Mouse (Mus musculus) lung, embryonic 15.5 days (tissue): ENCODE results near the gene Ift52. TPM values are rescaled to one million over a fixed set of nuclear protein-coding genes. Genes with fewer than 3 reads are reported as not detected.

ENCODE experiments used
- ATAC-seq: fragments of 200-750 bp; cut with Nextera tagmentation; 2 replicates; pipeline ENCODE4 v1.8.0; 2017; ENCODE audit warnings: moderate number of reproducible peaks, borderline replicate concordance; ENCODE audit not compliant: low FRiP score, low TSS enrichment; ENCODE audit errors: extremely low read depth
- H3K27ac ChIP-seq: fragments of 300-500 bp; sonication (generic); 2 replicates; pipeline ENCODE4 v1.5.1; 2015; ENCODE audit warnings: moderate library complexity, mild to moderate bottlenecking, inconsistent platforms
- H3K27me3 ChIP-seq: fragments of 300-500 bp; sonication (generic); 2 replicates; pipeline ENCODE4 v1.6.1; 2015; ENCODE audit warnings: inconsistent platforms
- H3K36me3 ChIP-seq: fragments of 300-500 bp; sonication (generic); 2 replicates; pipeline ENCODE4 v1.6.1; 2015; ENCODE audit warnings: inconsistent platforms
- H3K4me1 ChIP-seq: fragments of 300-500 bp; sonication (generic); 2 replicates; pipeline ENCODE4 v1.6.1; 2015; ENCODE audit warnings: inconsistent platforms
- H3K4me2 ChIP-seq: fragments of 300-500 bp; sonication (generic); 2 replicates; pipeline ENCODE4 v1.6.1; 2015; ENCODE audit warnings: inconsistent platforms, mild to moderate bottlenecking, moderate library complexity
- H3K4me3 ChIP-seq: fragments of 300-500 bp; sonication (generic); 2 replicates; pipeline ENCODE4 v1.5.1; 2015; ENCODE audit warnings: mild to moderate bottlenecking, inconsistent platforms
- H3K9ac ChIP-seq: fragments of 300-500 bp; sonication (generic); 2 replicates; pipeline ENCODE4 v1.6.1; 2015; ENCODE audit warnings: inconsistent platforms
- H3K9me3 ChIP-seq: fragments of 300-500 bp; sonication (generic); 2 replicates; pipeline ENCODE4 v1.6.1; 2016; ENCODE audit warnings: inconsistent platforms
- WGBS: fragments of 180-500 bp; shearing (Covaris S2); methylation state at CpG from one replicate; pipeline ENCODE4 v1.1.7; 2015; 5-methylcytosine and 5-hydroxymethylcytosine counted together
- polyA plus RNA-seq: library from polyadenylated mRNA; unstranded; fragments of >200 nt; fragmentation: Nextera tagmentation; extraction: Ambion mirVana; gene quantifications from 2 replicates; pipeline ENCODE4 v1.2.1, GENCODE M21; 2015

Ift52 gene
- polyA plus RNA-seq, 1 experiment from 2014 or later: 48.9 TPM

DNA sequence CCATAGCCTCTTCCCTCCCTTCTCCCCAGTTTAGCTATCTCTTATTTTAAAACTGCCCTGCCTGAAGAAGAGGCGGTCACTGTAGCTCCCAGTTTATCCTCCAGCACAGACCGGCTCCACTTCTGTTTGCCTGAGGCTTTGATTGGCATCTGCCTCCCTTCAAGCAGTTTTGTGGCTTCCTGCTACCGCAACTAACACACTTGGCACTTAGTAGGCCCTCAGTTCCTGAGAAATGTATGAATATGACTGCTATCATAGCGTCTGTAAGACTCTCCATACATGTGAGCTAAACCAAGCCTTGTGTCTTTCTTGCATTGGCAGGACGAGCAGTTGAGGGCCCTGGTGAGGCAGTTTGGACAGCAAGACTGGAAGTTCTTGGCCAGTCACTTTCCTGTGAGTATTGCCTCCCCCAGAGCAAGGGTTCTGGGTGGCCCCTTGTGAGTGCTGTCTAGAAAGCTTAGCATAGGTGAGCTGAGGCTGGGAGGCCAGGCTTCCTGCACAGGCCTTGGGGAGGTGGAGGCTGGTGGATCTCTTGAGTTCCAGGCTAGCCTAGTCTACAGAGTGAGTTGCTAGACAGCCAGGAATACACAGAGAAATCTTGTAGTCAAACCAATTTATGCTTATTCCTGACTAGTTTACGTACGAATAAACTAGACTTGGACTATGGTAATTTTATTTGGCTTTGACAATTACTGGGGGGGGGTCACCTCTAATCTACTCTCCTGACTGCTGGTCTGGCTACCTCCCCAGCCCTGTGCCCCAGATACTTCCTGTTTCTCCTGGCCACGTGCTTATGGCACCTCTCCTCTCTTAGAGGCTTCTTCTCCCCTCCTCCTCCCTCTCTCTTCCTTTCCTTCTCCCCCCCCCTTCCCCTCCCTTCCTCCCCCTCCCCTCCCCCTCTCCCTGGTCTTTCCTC lies 44.3 kb downstream of the Ift52 start:
- H3K27ac ChIP-seq: no peak overlapping the region
- H3K4me2 ChIP-seq: no peak overlapping the region
- H3K36me3 ChIP-seq: peaks cover 23% of the 10 kb centered on the region
- no peaks in the 10 kb centered on the region for H3K9me3 ChIP-seq
- no peak overlapping the region for H3K9ac ChIP-seq
- no peak for ATAC-seq
- no peaks in the 10 kb centered on the region for H3K27me3 ChIP-seq
- 75% methylated on average over 8 of the region's 8 CpGs for WGBS
- peaks cover 7% of the 10 kb centered on the region for H3K4me1 ChIP-seq
- no peak overlapping the region for H3K4me3 ChIP-seq

DNA sequence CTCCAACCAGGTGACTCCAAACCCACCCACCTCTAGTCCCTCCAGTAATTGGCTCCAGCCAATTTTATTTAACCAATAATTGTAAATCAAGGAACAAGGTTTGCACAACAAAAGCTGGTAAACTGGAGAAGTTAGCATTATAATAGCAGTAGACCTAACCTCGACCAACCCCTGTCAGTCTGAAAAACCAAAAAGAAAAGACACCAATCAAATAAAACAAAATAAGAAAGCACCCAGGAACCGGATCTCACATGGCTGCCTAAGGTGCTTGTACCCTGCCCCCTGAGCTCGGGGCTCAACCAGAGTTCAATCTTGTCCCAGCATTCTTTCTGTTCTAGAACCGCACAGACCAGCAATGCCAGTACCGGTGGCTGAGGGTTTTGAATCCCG lies 45.0 kb downstream of the Ift52 start:
- Histone ChIP-seq H3K4me2 (no peak overlapping the region), H3K9ac (no peak overlapping the region), H3K36me3 (peaks cover 24% of the 10 kb centered on the region), H3K4me3 (no peak overlapping the region), H3K27ac (no peak overlapping the region), H3K9me3 (no peaks in the 10 kb centered on the region), H3K4me1 (0 out of 2 replicates have a peak, but pooled peaks cover under 1% of the 10 kb centered on the region), H3K27me3 (no peaks in the 10 kb centered on the region)
- WGBS: 84% methylated on average over 6 of the region's 6 CpGs
- no peak for ATAC-seq

DNA sequence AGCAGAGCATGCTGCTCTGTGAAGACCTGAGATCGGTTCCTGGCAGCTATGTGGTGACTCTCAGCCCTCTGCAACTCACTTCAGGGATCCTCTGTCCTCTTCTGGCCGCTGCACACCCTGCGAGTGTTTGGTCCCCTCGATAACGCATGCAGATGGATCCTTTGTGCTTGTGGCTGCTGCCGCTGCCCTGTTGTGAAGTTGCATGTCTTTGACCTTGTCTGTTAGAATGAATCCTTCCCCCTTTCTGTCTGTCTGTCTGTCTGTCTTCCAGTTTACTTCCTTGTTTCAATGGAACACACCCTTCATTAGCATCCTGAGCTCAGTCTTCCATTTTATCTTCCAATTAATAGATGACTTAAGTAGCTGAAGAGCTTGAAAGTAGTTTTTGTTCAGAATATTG lies 49.2 kb downstream of the Ift52 start:
- H3K27ac ChIP-seq: no peak overlapping the region
- H3K36me3 ChIP-seq: peaks cover 37% of the 10 kb centered on the region
- no peaks in the 10 kb centered on the region for H3K27me3 ChIP-seq
- WGBS: 91% methylated on average over 6 of the region's 6 CpGs
- H3K4me3 ChIP-seq: no peak overlapping the region
- ATAC-seq: no peak
- H3K4me2 ChIP-seq: no peak overlapping the region
- H3K9ac ChIP-seq: no peak overlapping the region
- no peaks in the 10 kb centered on the region for H3K9me3 ChIP-seq
- no peaks in the 10 kb centered on the region for H3K4me1 ChIP-seq

DNA sequence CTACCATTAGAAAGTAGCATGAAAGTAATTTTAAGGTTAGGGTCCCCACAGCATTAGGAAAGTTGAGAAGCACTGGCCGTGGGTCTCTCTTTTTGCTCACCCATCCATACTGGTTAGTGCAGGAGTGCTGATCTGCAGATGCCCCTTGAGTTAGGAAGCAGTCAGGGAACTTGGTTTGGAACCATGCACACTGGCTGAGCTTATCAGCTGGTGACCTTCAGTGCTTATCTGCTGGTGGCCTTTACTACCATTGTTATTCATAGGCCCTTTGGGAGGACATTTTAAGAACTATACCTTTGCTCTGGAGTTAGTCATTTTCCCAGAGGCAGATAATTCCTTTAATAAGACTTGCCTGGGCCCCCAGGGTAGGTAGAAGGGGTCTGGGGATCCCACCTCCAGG lies 50.1 kb downstream of the Ift52 start:
- 97% methylated on average over 1 of the region's 1 CpGs for WGBS
- Histone ChIP-seq H3K27ac (no peak overlapping the region), H3K4me2 (no peak overlapping the region), H3K4me3 (no peak overlapping the region), H3K27me3 (no peaks in the 10 kb centered on the region), H3K4me1 (no peaks in the 10 kb centered on the region), H3K9ac (no peak overlapping the region), H3K9me3 (no peaks in the 10 kb centered on the region), H3K36me3 (peaks cover 37% of the 10 kb centered on the region)
- ATAC-seq: no peak

DNA sequence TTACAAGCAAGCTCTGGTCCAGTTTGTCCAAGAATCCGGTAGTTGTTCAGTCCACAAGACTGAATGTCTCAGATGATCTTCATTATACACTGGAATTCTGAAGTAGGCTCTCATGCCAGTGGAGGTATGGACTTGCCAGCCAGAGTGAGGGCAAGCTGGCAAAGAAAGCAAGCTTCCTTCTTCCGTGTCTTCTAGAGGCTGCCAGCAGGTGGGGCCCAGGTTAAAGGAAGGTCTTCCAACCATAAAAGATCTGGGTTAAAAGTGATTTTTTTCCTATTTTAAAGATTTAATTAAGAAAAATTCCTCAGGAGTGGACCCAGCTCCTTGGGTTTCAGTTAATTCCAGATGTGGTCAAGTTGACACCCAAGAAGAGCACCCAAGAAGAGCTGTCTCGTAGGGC lies 53.1 kb downstream of the Ift52 start:
- peaks cover 27% of the 10 kb centered on the region for H3K36me3 ChIP-seq
- 78% methylated on average over 3 of the region's 3 CpGs for WGBS
- no peak overlapping the region for H3K4me2 ChIP-seq
- no peak overlapping the region for H3K4me3 ChIP-seq
- no peak for ATAC-seq
- H3K4me1 ChIP-seq: no peaks in the 10 kb centered on the region
- no peak overlapping the region for H3K27ac ChIP-seq
- H3K27me3 ChIP-seq: no peaks in the 10 kb centered on the region
- no peaks in the 10 kb centered on the region for H3K9me3 ChIP-seq
- H3K9ac ChIP-seq: no peak overlapping the region

DNA sequence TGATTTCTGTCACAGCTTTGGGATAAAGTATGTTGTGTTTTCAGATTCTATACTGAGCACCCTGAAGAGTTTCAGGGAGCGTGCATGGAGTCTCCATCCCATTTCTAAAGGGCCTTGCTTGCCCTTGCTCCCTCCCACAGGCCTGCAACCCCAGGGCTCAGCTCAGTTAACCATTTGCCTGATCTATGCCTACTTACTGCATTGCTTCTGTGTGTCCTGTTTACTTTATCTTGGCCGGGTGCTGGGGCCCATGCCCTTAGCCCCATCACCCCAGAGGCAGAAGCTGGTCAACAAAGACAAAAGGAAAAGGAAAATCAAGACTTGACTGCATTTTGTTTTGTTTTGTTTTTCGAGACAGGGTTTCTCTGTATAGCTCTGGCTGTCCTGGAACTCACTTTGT lies 54.4 kb downstream of the Ift52 start:
- no peak overlapping the region for H3K9ac ChIP-seq
- H3K27ac ChIP-seq: no peak overlapping the region
- 76% methylated on average over 3 of the region's 3 CpGs for whole genome bisulfite sequencing
- H3K9me3 ChIP-seq: no peaks in the 10 kb centered on the region
- H3K36me3 ChIP-seq: peaks cover 27% of the 10 kb centered on the region
- no peak for ATAC-seq
- no peaks in the 10 kb centered on the region for H3K27me3 ChIP-seq
- no peak overlapping the region for H3K4me3 ChIP-seq
- no peak overlapping the region for H3K4me2 ChIP-seq
- H3K4me1 ChIP-seq: no peaks in the 10 kb centered on the region

DNA sequence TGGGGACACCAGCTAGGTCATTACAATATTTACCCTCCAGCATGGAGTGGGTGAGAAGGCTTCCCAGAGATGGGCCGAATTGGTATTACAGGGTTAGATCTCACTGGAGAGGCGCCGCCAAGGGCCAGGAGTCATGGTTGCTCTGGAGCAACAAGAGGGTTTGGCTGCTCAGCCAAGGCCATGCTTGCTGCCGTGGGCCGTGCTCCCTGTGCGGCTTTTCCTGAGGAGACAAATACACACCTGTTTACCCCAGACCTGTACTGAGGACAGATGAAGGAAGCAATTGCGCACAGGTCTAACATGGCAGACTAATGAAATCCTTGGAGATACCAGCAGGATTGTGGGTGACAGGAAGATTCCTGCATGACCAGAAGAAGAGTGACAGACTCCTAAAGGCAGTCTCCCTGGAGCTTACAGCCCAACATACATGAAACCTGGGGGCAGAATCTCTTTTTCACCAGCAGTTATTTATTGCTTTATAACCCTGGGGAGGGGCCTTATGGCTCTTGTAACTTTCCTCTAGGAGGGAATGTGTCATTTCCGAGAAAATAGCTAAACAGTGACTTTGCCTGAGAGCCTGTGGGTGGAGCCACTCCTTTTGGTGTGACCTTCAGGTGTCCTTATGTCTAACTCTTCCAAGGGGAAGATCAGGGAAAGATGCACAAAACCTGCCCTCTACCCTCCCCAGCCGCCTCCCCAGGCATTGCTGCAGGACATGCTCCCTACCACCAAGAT lies 56.0 kb downstream of the Ift52 start:
- H3K4me3 ChIP-seq: no peak overlapping the region
- WGBS: 85% methylated on average over 9 of the region's 9 CpGs

DNA sequence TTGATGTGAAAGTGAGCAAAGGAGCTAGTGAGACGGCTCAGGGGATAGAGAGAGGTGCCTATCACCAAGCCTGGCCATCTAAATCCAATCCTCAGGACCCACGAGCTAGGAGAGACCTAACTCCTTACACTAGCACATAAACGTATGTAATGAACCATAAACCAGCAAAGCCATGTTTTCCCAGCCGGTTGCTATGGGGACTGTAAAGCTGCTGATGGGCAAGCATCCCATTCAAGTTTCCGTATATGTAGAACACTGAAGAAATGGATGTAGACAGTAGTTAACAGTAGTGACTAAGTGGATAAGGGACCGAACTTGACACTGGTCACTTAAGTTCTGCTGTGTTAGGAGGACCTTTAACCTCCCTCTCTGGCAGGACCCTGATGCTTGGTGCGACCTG lies 56.9 kb downstream of the Ift52 start:
- Histone ChIP-seq H3K4me3 (no peak overlapping the region), H3K36me3 (peaks cover 17% of the 10 kb centered on the region), H3K4me1 (no peaks in the 10 kb centered on the region), H3K9ac (no peak overlapping the region), H3K27me3 (no peaks in the 10 kb centered on the region), H3K9me3 (no peaks in the 10 kb centered on the region), H3K27ac (no peak overlapping the region), H3K4me2 (no peak overlapping the region)
- no peak for ATAC-seq
- 79% methylated on average over 7 of the region's 7 CpGs for WGBS

More for the DNA sequence above, 56.0 kb downstream of the Ift52 start:
- Histone ChIP-seq H3K36me3 (peaks cover 24% of the 10 kb centered on the region), H3K9ac (no peak overlapping the region), H3K9me3 (no peaks in the 10 kb centered on the region), H3K27me3 (no peaks in the 10 kb centered on the region), H3K27ac (no peak overlapping the region), H3K4me1 (no peaks in the 10 kb centered on the region), H3K4me2 (no peak overlapping the region)
- no peak for ATAC-seq

DNA sequence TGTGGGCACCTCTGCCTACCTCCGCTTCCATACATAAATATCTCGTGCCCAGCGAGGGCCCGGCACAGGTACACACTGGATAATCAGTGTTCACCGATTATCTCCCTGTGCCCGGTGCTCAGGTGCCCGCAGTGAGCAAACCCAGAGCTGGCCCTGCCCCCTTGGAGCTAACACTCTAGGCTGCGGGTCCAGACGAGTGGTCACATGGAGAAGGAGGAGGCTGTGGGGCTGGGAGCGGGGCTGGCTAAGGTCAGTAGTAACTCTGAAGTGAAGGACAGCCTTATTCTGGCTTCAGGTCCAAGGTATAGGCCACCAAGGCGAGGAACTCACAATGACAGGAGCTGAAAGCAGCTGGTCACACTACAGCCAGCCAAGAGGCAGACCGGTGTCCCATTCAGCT lies 57.7 kb downstream of the Ift52 start:
- H3K4me3 ChIP-seq: no peak overlapping the region
- 87% methylated on average over 12 of the region's 12 CpGs for WGBS
- no peak overlapping the region for H3K4me2 ChIP-seq
- 0 out of 2 replicates have a peak, but pooled peaks have one; percentile 15 for ATAC-seq
- no peaks in the 10 kb centered on the region for H3K9me3 ChIP-seq
- H3K27ac ChIP-seq: no peak overlapping the region
- H3K9ac ChIP-seq: no peak overlapping the region
- H3K27me3 ChIP-seq: no peaks in the 10 kb centered on the region
- H3K4me1 ChIP-seq: no peaks in the 10 kb centered on the region
- H3K36me3 ChIP-seq: peaks cover 17% of the 10 kb centered on the region

DNA sequence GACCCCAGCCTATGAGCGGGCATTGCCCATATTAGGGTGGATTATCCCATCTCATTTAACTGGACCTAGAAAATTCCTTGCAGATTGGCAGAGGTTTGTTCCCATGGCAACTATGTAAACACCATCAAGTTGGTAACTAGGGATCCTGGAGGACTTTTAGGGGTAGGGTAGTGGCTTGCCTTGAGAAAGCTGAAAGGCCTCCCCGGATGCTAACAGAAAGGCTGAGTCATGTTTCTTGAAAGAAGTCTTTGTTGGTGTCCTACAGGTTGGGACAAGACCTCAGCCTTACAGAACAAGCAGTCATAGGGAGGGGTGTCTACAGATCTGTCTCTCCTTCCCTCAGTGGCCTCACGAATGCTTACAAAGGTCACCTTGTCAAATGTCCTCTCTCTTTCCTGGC lies 58.1 kb downstream of the Ift52 start:
- H3K4me2 ChIP-seq: no peak overlapping the region
- no peak for ATAC-seq
- H3K9me3 ChIP-seq: no peaks in the 10 kb centered on the region
- WGBS: 73% methylated on average over 3 of the region's 3 CpGs
- no peak overlapping the region for H3K4me3 ChIP-seq
- H3K27me3 ChIP-seq: no peaks in the 10 kb centered on the region
- H3K9ac ChIP-seq: no peak overlapping the region
- no peak overlapping the region for H3K27ac ChIP-seq
- H3K36me3 ChIP-seq: peaks cover 17% of the 10 kb centered on the region
- H3K4me1 ChIP-seq: no peaks in the 10 kb centered on the region

DNA sequence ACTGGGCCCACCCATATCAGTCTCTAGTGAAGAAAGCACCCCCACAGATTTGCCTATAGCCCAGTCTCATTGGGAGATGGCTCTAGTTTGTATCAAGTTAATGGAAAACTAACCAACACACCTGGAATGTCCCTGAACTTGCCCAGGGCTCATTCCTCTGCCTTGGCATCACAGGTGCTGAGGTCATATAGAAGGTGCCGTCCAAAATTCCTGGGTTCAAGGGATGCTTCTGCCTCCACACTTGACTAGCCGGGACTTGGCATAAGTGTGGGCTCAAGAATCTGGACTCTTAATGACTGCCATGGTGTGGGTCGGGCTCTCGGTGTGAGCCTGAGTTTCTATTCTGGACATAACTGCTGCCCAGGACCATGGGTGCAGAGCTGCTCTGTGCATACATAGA lies 61.9 kb downstream of the Ift52 start:
- Histone ChIP-seq H3K9me3 (no peaks in the 10 kb centered on the region), H3K9ac (no peak overlapping the region), H3K4me1 (no peaks in the 10 kb centered on the region), H3K27ac (no peak overlapping the region), H3K36me3 (peaks cover 9% of the 10 kb centered on the region; the same call in 1 of the 2 replicates), H3K4me2 (no peak overlapping the region), H3K27me3 (no peaks in the 10 kb centered on the region), H3K4me3 (no peak overlapping the region)
- no peak for ATAC-seq
- WGBS: 93% methylated on average over 4 of the region's 4 CpGs

DNA sequence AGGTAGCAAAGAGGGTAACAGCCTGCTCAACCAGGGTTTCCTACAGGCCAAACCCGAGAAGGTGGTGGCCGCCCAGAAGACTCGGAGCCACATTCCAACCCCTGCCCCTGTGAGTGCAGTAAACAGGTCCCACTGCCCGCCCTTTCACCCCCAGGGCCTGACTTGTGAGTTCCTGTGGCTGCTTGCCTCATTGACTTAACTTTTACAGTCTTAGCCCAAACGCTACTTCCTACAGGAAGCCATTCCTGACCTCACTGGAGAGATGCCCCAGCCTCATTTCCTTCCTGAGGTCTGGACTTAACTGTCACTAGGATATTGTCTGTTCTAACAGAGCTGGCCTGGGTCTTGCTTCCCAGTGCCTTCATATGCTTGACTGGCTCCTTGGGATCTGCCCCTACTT lies 65.4 kb downstream of the Ift52 start:
- no peaks in the 10 kb centered on the region for H3K27me3 ChIP-seq
- no peak overlapping the region for H3K4me2 ChIP-seq
- H3K36me3 ChIP-seq: no peaks in the 10 kb centered on the region; the same call in 1 of the 2 replicates
- WGBS: 72% methylated on average over 5 of the region's 5 CpGs
- H3K4me3 ChIP-seq: no peak overlapping the region
- ATAC-seq: no peak
- no peak overlapping the region for H3K9ac ChIP-seq
- no peak overlapping the region for H3K27ac ChIP-seq
- H3K9me3 ChIP-seq: no peaks in the 10 kb centered on the region
- H3K4me1 ChIP-seq: no peaks in the 10 kb centered on the region
